Mouse (Mus musculus) liver, embryonic 15.5 days (tissue): ENCODE measurements around the gene Cdkn2b. TPM values are rescaled to one million over a fixed set of nuclear protein-coding genes. Genes with fewer than 3 reads are reported as not detected.

Experiments
- ATAC-seq: fragments of 200-750 bp; cut with Nextera tagmentation; 2 replicates; pipeline ENCODE4 v1.8.0; 2017; ENCODE audit warnings: moderate number of reproducible peaks, mild to moderate bottlenecking, moderate library complexity; ENCODE audit not compliant: insufficient read depth
- H3K27ac ChIP-seq: fragments of 300-500 bp; sonication (generic); replicated peaks from 2 replicates; pipeline ENCODE4 v1.5.1; 2015; ENCODE audit warnings: mild to moderate bottlenecking, inconsistent platforms
- H3K27me3 ChIP-seq: fragments of 300-500 bp; sonication (generic); 2 replicates; pipeline ENCODE4 v1.6.1; 2015; ENCODE audit warnings: mild to moderate bottlenecking, inconsistent platforms
- H3K36me3 ChIP-seq: fragments of 300-500 bp; sonication (generic); replicated peaks from 2 replicates; pipeline ENCODE4 v1.6.1; 2015; ENCODE audit warnings: moderate library complexity, mild to moderate bottlenecking, inconsistent platforms
- H3K4me1 ChIP-seq: fragments of 300-500 bp; sonication (generic); replicated peaks from 2 replicates; pipeline ENCODE4 v1.6.1; 2015; ENCODE audit warnings: inconsistent platforms
- H3K4me2 ChIP-seq: fragments of 300-500 bp; sonication (generic); 2 replicates; pipeline ENCODE4 v1.6.1; 2015; ENCODE audit warnings: moderate library complexity, mild to moderate bottlenecking, inconsistent platforms
- H3K4me3 ChIP-seq: fragments of 300-500 bp; sonication (generic); replicated peaks from 2 replicates; pipeline ENCODE4 v1.5.1; 2015; ENCODE audit warnings: mild to moderate bottlenecking, inconsistent platforms
- H3K9ac ChIP-seq: fragments of 300-500 bp; sonication (generic); 2 replicates; pipeline ENCODE4 v1.6.1; 2015; ENCODE audit warnings: moderate library complexity, mild to moderate bottlenecking, inconsistent platforms
- H3K9me3 ChIP-seq: fragments of 300-500 bp; sonication (generic); replicated peaks from 2 replicates; pipeline ENCODE4 v1.6.1; 2016; ENCODE audit warnings: inconsistent platforms
- WGBS: fragments of 180-500 bp; shearing (Covaris S2); methylation state at CpG from one replicate; pipeline ENCODE4 v1.1.7; 2015; ENCODE audit warnings: mixed read lengths; ENCODE audit not compliant: insufficient replicate concordance; 5-methylcytosine and 5-hydroxymethylcytosine counted together
- polyA plus RNA-seq: library from polyadenylated mRNA; unstranded; fragments of >200 nt; fragmentation: Nextera tagmentation; extraction: Ambion mirVana; gene quantifications from 2 replicates; pipeline ENCODE4 v1.2.1, GENCODE M21; 2015

Cdkn2b gene
- polyA plus RNA-seq, 1 experiment from 2014 or later, result not detected

GRCm38 (mm10) chr4:89308001-89308400 is 2.8 kb downstream of the Cdkn2b start:
- no peak overlapping the region for H3K9ac ChIP-seq
- no peaks in the 10 kb centered on the region for H3K36me3 ChIP-seq
- no peaks in the 10 kb centered on the region for H3K9me3 ChIP-seq
- H3K4me2 ChIP-seq, result no peak overlapping the region
- 9% methylated on average over 3 of the region's 3 CpGs for WGBS
- H3K4me3 ChIP-seq, result no peak overlapping the region
- no peak for ATAC-seq
- H3K27ac ChIP-seq, result no peak overlapping the region
- H3K27me3 ChIP-seq, result peaks cover 97% of the 10 kb centered on the region
- H3K4me1 ChIP-seq, result peaks cover 12% of the 10 kb centered on the region

GRCm38 (mm10) chr4:89306798-89307365 is 4.0 kb downstream of the Cdkn2b start:
- H3K27me3 ChIP-seq, result peaks cover 96% of the 10 kb centered on the region
- H3K9me3 ChIP-seq, result no peaks in the 10 kb centered on the region
- 2% methylated on average over 25 of the region's 25 CpGs for WGBS
- no peak overlapping the region for H3K4me3 ChIP-seq
- ATAC-seq, result no peak
- H3K4me2 ChIP-seq, result no peak overlapping the region
- no peak overlapping the region for H3K27ac ChIP-seq
- H3K4me1 ChIP-seq, result peaks cover 12% of the 10 kb centered on the region
- no peaks in the 10 kb centered on the region for H3K36me3 ChIP-seq
- no peak overlapping the region for H3K9ac ChIP-seq

- ATAC-seq, result no peak
- Histone ChIP-seq H3K4me2 (no peak overlapping the region), H3K27me3 (peaks cover 92% of the 10 kb centered on the region), H3K9ac (no peak overlapping the region), H3K9me3 (no peaks in the 10 kb centered on the region), H3K27ac (no peak overlapping the region), H3K4me3 (no peak overlapping the region), H3K36me3 (no peaks in the 10 kb centered on the region), H3K4me1 (peaks cover 8% of the 10 kb centered on the region)
- 4% methylated on average over 3 of the region's 3 CpGs for WGBS
These were observed 5.1 kb downstream of the Cdkn2b start for GRCm38 (mm10) chr4:89305691-89306090.

GRCm38 (mm10) chr4:89303281-89303995 is 7.4 kb downstream of the Cdkn2b start:
- H3K4me3 ChIP-seq, result no peak overlapping the region
- no peaks in the 10 kb centered on the region for H3K9me3 ChIP-seq
- H3K27ac ChIP-seq, result no peak overlapping the region
- no peak overlapping the region for H3K4me2 ChIP-seq
- no peak overlapping the region for H3K9ac ChIP-seq
- no peaks in the 10 kb centered on the region for H3K36me3 ChIP-seq
- peaks cover 90% of the 10 kb centered on the region for H3K27me3 ChIP-seq
- no peaks in the 10 kb centered on the region for H3K4me1 ChIP-seq
- no peak for ATAC-seq
- whole genome bisulfite sequencing, result 3% methylated on average over 14 of the region's 14 CpGs

GRCm38 (mm10) chr4:89302129-89302528 is 8.7 kb downstream of the Cdkn2b start:
- Histone ChIP-seq H3K4me2 (no peak overlapping the region), H3K4me3 (no peak overlapping the region), H3K36me3 (no peaks in the 10 kb centered on the region), H3K27me3 (peaks cover 87% of the 10 kb centered on the region), H3K4me1 (no peaks in the 10 kb centered on the region), H3K9me3 (no peaks in the 10 kb centered on the region), H3K9ac (no peak overlapping the region), H3K27ac (no peak overlapping the region)
- no peak for ATAC-seq
- WGBS, result 10% methylated on average over 1 of the region's 1 CpGs

GRCm38 (mm10) chr4:89299721-89300120 is 11.1 kb downstream of the Cdkn2b start:
- Histone ChIP-seq H3K4me2 (no peak overlapping the region), H3K9me3 (no peaks in the 10 kb centered on the region), H3K27me3 (peaks cover 88% of the 10 kb centered on the region), H3K4me1 (no peaks in the 10 kb centered on the region), H3K36me3 (no peaks in the 10 kb centered on the region), H3K4me3 (no peak overlapping the region), H3K9ac (no peak overlapping the region), H3K27ac (no peak overlapping the region)
- 5% methylated on average over 2 of the region's 2 CpGs for WGBS
- no peak for ATAC-seq

- peak overlapping the region; percentile 72 for H3K4me2 ChIP-seq
- no peak for ATAC-seq
- no peaks in the 10 kb centered on the region for H3K9me3 ChIP-seq
- peaks cover 90% of the 10 kb centered on the region for H3K27me3 ChIP-seq
- H3K4me1 ChIP-seq, result 0 out of 2 replicates have a peak, but pooled peaks cover 7% of the 10 kb centered on the region
- no peak overlapping the region for H3K27ac ChIP-seq
- H3K9ac ChIP-seq, result peak overlapping the region; percentile 2; the same call in 1 of the 2 replicates
- WGBS, result 3% methylated on average over 31 of the region's 31 CpGs
- H3K4me3 ChIP-seq, result peak overlapping the region; percentile 59
- H3K36me3 ChIP-seq, result no peaks in the 10 kb centered on the region
These were observed 15.2 kb downstream of the Cdkn2b start for GRCm38 (mm10) chr4:89295441-89296220.

GRCm38 (mm10) chr4:89294486-89295440 is 16.1 kb downstream of the Cdkn2b start, which contains the start of gene Cdkn2a:
Cdkn2a (minus strand) TSS chr4:89294653.
- Histone ChIP-seq H3K9ac (peak within 1 kb of the TSS; percentile 2; the same call in 1 of the 2 replicates), H3K27me3 (peaks cover 90% of the 10 kb centered on the region), H3K4me1 (0 out of 2 replicates have a peak, but pooled peaks cover 7% of the 10 kb centered on the region), H3K4me2 (peak within 1 kb of the TSS; percentile 72), H3K36me3 (no peaks in the 10 kb centered on the region), H3K4me3 (peak within 1 kb of the TSS; percentile 59), H3K27ac (no peak within 1 kb of the TSS), H3K9me3 (no peaks in the 10 kb centered on the region)
- peak; percentile 34 for ATAC-seq
- WGBS, result under 1% methylated on average over 117 of the region's 117 CpGs

GRCm38 (mm10) chr4:89294091-89294485 is 16.8 kb downstream of the Cdkn2b start:
- Histone ChIP-seq H3K4me3 (peak overlapping the region; percentile 59), H3K27me3 (peaks cover 90% of the 10 kb centered on the region), H3K9me3 (no peaks in the 10 kb centered on the region), H3K9ac (no peak overlapping the region), H3K4me2 (peak overlapping the region; percentile 72), H3K27ac (no peak overlapping the region), H3K4me1 (0 out of 2 replicates have a peak, but pooled peaks cover 7% of the 10 kb centered on the region), H3K36me3 (no peaks in the 10 kb centered on the region)
- WGBS, result 2% methylated on average over 26 of the region's 26 CpGs
- no peak for ATAC-seq

- Histone ChIP-seq H3K9ac (no peak overlapping the region), H3K4me1 (0 out of 2 replicates have a peak, but pooled peaks cover 7% of the 10 kb centered on the region), H3K36me3 (no peaks in the 10 kb centered on the region), H3K4me2 (no peak overlapping the region), H3K4me3 (no peak overlapping the region), H3K27ac (no peak overlapping the region), H3K9me3 (no peaks in the 10 kb centered on the region), H3K27me3 (peaks cover 94% of the 10 kb centered on the region)
- ATAC-seq, result no peak
- WGBS, result 13% methylated on average over 7 of the region's 7 CpGs
These were observed 17.3 kb downstream of the Cdkn2b start for GRCm38 (mm10) chr4:89293516-89293915.
